Mouse (Mus musculus) heart, postnatal 0 days (tissue): ENCODE results near the gene Snx21.

Experiments used
- CTCF ChIP-seq: IDR thresholded peaks from 2 replicates; pipeline ENCODE4 v1.5.1; 2016; ENCODE audit warnings: antibody characterized with exemption, control low read depth, low read depth
- EP300 ChIP-seq: IDR thresholded peaks from 2 replicates; pipeline ENCODE4 v1.6.1; 2016; ENCODE audit warnings: antibody characterized with exemption, low read depth

GRCm38 (mm10) chr2:164786388-164786885 is 814 bp downstream of the Snx21 start:
- no peak for TF ChIP-seq CTCF
- TF ChIP-seq EP300: no peak
